Mouse (Mus musculus) large intestine, adult 2 months (tissue): ENCODE results near the gene Igfals. TPM values are rescaled to one million over a fixed set of nuclear protein-coding genes. Genes with fewer than 3 reads are reported as not detected.

Experiments
- DNase-seq: peaks from one replicate; pipeline ENCODE4 v3.0.0-alpha.2; 2012; ENCODE audit warnings: low read depth, low spot score
- WGBS: fragments of 180-500 bp; shearing (Covaris S2); methylation state at CpG from one replicate; pipeline ENCODE4 v1.1.7; 2018; 5-methylcytosine and 5-hydroxymethylcytosine counted together
- polyA plus RNA-seq: library from polyadenylated mRNA; depleted of rRNA; stranded (reverse); fragments of >200 nt; gene quantifications from 2 replicates; pipeline ENCODE4 v1.2.3, GENCODE M21; 2012; rRNA removed

Igfals gene
- 1.1 and 1.4 TPM in 2 replicates for polyA plus RNA-seq

DNA sequence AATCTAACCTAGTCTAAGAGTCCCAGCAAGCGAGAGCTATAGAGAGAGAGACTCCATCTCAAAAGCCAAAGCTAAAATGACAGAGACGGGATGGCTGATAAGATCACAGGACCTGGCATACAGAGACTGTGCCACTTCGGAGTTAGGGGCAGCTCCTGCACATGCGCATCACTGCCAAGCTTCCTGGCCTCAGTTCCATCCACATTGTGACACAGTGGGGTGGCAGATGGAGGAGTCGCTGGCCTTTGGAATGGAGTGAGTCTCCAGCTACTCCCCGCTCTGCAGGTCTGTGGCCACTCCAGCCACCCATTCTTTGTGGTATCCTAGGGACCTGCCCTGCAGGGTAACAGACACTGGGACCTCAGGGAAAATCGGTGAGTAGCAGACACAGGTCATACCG is at the start of gene Igfals:
Gene Igfals (plus strand): TSS at position 222 of the 400 bp plus-strand sequence.
- WGBS: 96% methylated on average over 8 of the region's 8 CpGs
- DNase-seq: no peak

DNA sequence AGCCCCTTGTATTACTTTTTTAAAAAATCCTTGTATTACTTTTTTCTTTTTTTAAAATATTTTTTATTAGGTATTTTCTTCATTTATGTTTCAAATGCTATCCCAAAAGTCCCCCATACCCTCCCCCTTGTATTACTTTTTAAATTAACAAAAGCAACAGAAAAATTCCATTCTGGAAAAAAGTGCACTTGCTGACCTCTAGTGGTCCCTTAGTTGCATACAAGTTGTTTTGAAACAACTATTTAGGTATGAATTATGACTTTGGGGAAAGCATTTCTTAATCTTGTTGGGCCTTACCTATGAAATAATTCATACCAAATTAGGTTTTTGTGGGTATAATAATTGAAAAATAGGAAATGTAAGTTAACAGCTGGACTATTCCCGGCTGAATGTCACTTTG is 48.3 kb upstream of the Igfals start:
- no peak for DNase-seq
- 32% methylated on average over 1 of the region's 1 CpGs for WGBS

DNA sequence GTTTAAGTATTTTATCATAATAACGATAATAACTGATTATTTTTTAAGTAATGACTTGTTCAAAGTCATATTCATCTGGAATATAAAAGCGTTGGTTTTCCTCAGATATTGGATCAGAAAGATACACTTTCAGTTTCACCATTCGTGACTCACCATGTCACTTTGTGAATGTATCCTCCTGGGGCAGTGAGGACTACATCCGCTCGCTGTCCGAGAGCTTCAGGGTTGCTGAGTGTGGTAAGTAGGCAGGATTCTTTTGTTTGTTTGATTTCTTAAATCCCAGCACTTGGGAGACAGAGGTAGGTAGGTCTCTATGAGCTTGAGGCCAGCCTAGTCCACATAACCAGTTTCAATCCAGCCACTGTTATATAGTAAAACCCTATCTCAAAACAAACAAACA is 47.6 kb upstream of the Igfals start:
- DNase-seq: no peak
- 31% methylated on average over 6 of the region's 6 CpGs for WGBS

DNA sequence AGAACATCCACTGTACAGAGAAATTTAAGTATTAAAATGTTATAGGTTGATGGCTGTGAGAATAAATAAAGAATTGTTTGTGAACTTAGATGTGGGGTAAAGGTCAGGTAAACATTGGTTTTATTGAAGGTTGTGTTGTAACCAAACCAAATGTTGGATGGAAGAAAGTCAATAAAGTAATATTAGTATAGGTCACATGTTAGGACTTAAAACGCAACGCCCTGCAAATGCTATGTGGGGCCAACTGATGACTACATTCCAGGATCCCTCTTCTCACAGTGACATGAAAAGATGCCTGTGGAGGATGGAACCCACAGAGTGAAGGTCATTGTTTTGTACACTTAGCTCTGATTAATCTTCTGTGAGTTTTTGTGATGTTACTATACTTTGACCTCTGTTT is 46.3 kb upstream of the Igfals start:
- no peak for DNase-seq
- 22% methylated on average over 2 of the region's 2 CpGs for whole genome bisulfite sequencing

DNA sequence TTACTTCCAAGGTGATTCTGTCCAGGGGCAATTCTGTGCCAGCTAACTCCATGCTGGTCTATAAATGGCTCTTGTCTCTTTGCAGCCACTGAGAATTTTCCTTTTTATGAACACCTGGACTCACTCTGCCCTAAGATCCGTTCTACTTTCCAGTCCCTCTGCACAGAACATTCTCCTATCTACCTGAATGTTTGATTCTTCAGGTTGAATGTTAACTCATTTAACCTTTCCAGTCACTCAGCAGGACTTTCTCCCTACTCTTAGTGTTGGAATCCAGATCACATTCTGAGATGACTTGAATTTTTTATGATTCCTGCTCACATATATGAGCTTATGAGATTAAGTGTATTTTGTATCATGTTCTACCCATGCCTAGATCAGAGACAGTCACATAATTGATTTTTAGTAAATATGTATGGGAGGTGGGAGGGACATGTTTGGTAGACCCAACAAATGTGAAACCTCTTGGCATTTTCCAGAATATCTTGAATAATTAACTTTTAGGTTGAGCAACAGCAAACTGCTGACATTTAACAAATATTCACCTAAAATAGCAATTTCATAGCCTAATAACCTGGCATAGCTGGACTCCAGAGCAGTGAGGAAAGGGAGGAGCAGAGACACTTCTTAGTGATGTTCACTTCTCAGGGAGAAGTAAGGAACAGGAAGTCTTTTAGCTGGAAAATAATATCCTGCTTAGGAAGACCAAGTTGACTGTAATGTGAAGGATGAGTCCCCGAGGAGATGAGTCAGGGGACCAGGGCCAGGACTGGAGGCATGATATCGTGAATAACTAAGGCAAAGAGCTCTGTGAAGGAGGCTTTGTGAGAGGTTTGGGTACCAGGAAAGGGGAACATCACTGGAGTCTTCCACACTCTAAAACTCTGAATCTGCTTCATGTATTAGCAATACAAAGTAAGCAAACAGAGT is 44.2 kb upstream of the Igfals start:
- WGBS: 43% methylated on average over 3 of the region's 3 CpGs
- DNase-seq: no peak

DNA sequence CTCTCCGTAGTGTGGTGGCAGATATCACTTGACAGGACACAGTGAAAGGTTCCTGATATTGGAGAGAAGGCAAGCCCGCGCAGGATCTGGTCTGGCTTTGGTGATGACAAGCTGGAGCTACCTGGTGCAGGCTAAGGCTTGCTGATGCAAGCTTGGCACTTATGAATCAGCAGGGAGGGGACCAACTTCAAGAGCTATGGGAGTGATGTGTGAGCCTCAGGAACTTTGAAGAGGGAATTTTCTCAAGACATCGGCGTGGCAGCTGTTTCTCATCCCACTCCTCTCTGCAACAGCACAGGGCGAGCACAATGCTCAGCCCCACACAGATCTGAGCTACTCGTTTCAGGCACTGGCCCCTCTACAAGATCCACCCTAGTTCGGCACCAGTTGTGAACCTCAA is 26.0 kb upstream of the Igfals start, which contains the start of gene Hagh:
Gene Hagh (plus strand): TSS at position 302 of the 400 bp plus-strand sequence.
- WGBS: 74% methylated on average over 8 of the region's 8 CpGs
- no peak for DNase-seq

DNA sequence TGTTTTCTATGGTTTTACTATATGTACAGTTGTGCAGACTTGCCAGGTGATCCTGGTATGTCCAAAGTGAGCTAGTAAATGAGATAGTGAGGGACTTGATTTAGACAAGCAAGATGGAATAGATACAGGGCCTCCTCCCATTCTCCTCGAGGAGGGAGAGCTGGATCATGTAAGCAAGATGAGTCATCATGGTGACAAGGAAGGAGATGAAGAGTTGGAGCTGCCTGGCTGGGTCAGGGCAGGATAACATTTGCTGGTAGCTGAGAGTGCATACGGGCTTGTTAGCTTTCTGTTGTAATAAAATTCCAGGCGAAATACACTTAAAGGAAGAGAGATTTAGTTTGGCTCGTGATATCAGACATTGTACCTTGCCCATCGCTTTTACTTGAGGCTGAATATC is 25.5 kb upstream of the Igfals start:
- no peak for DNase-seq
- WGBS: 21% methylated on average over 5 of the region's 5 CpGs

DNA sequence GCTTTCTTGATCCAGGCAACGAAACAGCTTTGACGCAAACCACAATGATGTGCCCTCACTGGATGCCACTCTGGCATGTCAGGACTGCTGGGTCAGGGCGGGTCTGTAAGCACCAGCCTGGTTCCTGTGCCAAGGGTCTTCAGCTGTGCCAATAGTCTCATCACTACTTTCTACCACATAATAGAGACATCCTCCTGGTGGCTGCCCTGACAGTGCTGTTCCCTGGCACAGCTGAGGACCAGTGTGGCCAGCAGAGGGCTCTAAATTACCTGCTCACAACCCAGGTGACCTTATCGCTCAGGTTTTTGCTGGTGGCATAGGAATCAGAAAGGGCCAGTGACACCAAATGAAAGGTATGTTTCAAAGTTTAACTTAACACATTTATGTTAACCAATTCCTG is 24.7 kb upstream of the Igfals start:
- no peak for DNase-seq
- 53% methylated on average over 4 of the region's 4 CpGs for WGBS

DNA sequence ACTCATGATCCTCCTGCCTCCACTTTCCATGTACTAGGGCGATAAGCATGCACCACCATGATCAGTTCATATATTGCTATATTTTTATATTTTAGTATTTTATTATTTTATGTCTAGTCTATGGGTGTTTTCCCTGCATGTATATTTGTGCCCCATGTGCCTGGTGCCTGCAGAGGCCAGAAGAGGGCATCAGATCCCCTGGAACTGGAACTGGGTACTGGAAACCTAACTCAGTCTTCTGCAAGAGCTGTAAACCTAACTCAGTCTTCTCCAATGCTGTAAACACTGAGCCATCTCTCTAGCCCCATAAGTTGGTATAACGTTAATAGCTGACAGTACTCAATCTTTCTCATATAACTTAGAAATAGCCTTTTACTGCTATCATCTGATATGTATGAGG is 23.2 kb upstream of the Igfals start:
- DNase-seq: no peak
- 40% methylated on average over 2 of the region's 2 CpGs for WGBS

DNA sequence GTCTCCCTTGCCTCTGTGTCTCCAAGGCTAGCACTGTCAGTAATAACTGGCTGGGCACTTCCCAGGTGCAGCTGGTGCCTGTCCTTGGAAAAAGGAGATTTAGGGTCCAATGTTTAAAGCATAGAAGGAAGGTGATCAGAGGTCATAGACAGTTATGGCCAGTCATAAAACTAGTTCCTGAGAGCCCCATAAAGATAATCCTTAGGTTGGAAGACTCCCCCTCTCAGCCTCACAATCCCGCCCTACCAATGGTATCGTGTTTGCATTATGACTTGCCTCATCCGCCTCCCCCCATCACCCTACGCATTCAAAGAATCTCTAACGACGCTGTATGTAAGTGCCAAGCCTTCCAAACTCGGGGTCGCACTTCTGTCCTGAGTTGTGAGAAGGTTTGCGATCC is 21.3 kb upstream of the Igfals start:
- no peak for DNase-seq
- 10% methylated on average over 9 of the region's 9 CpGs for WGBS

DNA sequence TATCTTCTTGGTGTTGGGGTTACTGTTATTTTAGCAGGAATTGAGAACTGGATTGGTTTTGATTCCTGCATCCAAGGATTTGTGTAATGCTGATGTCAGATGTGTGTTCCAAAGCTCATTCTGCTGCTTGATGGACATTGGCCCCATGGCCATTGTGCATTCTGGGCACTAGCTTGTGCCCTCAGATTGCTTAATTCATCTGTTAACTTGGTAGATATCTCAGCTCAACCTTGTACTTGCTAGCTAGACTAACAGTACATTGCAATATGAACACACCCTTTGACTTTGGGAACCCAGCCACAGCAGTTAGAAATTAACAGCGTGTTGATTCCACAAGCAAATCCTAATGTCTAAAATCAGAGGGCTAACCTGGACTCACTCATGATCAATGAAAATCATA is 18.4 kb upstream of the Igfals start:
- DNase-seq: no peak
- 37% methylated on average over 1 of the region's 1 CpGs for WGBS

DNA sequence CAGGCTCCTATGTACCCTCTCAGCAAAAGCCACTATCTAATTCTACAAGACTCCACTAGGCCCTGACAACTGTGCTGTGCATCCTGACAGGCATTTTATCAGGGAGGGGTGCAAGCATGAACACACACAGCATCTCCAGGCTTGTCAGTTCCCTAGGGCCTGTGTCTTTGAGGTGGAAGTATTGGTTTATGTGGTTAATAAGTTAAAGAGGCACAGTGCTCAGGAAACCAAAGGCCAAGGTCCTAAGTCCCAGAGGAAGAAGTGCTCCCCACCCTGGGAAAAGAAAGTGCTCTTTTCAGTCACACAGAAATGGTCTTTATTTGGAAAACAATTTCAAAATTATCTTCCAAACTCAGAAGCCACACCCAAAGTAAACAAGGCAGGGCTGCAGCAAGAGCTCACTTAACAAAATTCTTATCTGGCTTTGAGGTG is 17.2 kb upstream of the Igfals start:
- DNase-seq: no peak

DNA sequence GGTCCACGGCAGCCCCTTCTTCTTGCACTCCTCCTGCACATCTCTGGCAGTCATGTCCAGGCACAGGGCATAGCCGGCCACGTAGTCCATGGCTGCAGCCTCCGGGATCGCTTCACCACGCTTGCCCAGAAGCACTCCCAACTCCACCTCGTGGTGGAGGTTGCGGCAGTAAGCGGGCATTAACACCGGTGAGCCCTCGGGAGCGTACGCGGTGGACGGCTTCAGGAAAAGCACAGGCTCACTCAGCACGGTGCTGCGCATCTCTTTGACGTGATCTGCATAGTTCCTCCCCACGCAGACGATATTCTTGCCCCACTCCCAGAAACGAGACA is 16.1 kb upstream of the Igfals start:
- WGBS: under 1% methylated on average over 21 of the region's 21 CpGs
- DNase-seq: no peak

DNA sequence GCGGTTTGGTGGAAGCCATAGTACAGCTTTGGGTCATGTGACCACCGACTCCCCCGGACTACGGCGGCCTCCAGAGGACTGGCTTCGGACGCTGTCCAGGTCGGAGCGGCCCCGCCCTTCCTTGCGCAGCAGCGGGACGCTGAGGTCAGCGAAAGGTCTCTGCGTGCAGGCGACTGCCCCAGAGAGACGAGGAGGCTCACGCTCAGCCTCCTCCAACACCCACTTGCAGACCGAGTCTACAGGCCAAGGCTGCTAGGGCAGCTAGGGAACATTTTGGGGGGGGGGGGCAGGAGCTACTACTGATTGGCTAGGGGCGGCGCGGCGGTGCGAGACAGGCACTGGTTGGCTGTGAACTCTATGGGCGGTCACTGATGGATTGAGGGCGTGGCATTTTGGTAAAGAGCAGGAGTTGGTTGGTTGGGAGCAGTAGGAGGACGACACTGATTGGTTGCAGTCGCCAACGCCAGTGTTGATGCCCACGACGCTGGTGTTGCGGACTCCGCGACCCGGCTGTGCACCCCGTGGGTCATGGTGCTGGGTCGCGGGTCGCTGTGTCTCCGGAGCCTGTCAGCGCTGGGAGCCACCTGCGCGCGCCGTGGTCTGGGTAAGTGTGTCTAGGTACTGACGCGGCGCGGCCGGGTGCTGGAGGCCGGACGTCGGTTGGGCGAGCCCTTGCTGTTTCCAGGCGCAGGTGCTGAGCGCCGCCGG is 15.6 kb upstream of the Igfals start, which contains the start of gene Fahd1:
Gene Fahd1 (minus strand): TSS at position 300 of the 708 bp plus-strand sequence.
- WGBS: under 1% methylated on average over 58 of the region's 58 CpGs
- DNase-seq: peak; percentile 93

DNA sequence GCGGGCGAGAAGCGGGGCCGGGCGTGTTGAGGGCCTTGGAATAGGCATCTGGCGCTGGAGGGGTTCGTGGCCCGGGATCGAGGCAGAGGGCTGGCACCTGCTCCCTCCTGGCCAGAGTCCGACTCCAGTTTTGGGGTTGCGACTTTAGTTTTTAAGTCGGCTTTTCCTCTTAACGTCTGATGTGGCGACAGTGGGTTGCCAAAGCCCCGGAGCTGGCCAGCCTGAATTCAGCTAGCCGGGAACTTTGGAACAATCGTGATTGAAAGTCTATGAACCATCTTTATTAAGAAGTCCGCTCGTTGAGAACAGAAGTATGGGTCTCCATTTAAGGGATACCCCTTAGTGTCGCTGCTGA is 15.0 kb upstream of the Igfals start:
- no peak for DNase-seq
- under 1% methylated on average over 20 of the region's 20 CpGs for WGBS

DNA sequence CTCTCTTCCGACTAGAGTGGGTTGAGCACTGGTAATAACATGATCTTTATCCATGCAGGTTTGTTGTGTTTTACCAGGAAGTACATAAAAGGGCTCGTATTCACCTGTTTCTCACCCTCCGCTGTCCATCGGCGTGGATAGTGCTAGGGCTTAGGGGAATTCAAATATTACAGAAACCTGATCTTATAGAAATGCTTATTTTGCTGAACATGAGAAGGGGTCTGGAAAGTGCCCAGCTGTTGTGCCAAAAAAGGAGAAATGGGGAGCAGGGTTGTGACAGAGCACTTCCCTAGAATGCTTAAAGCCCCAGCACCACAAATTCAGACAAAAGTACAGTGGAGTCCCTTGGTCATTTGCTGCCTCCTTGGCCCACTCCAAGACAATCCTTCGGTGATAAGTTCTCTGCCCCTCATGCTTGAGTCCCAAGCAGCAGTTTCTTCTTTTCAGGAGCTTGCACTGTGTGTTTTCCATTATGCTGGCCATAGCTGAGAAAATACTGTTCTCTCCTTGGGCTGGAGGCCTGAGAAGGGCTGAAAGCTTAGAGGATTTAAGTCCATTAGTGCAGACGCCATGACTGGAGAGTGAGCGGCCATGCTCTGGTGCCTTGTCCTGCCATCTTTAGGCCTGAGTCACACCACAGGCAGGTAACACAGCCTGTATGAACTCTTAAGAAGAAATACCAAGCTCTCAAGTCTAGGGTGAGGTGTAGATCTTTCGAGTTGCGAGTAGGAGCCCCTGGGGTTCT is 14.2 kb upstream of the Igfals start:
- 56% methylated on average over 10 of the region's 10 CpGs for WGBS
- DNase-seq: no peak

DNA sequence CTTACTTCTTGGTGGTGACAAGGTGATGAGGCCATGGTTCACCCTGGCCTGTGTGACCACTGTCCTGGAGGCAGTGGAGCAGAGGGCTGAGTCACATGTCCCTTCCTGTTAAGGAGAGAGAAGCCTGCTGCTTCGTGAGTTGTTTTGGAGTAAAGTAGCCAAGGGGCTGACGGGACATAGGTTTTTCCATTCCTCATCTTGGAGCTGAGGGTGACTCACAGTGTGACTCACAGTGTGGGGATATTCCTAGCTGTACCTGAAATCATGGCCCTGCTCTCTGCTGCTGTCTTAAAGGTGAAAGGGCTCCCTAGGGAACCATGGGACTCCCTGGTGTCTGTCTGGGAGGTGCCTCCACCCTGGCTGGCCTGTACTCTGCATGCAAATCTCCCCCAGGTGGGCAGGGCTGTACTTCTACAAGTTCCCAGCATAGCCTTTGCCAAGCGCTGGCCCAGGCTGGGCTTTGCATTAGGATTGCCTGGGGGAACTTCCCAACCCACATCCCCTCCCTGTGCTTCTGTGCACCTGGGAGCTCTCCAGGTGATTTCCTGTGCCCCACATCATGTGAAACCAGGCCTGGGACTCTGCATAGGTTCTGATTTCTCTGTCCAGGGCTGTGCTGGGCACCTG is 9.8 kb upstream of the Igfals start:
- WGBS: 83% methylated on average over 3 of the region's 3 CpGs

DNA sequence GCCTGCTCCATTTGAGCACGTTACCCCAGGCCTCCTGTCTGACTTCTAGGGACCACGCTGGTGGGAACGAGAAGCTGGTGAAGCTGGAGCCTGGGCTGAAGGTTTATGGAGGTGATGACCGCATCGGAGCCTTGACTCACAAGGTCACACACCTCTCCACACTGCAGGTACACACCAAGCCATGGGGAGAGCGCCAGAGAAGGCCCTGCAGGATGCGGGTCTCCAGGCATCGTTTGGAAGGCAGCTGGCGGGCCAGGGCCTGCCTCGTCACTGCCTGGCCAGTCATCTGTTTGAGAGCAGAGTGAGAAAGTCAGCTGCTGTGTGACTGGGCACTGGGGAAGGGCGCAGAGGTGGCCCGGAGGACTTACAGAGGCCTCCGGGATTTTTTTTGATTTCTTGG is 9.2 kb upstream of the Igfals start:
- 90% methylated on average over 13 of the region's 13 CpGs for WGBS
- no peak for DNase-seq

More for the DNA sequence above, 9.8 kb upstream of the Igfals start:
- no peak for DNase-seq

DNA sequence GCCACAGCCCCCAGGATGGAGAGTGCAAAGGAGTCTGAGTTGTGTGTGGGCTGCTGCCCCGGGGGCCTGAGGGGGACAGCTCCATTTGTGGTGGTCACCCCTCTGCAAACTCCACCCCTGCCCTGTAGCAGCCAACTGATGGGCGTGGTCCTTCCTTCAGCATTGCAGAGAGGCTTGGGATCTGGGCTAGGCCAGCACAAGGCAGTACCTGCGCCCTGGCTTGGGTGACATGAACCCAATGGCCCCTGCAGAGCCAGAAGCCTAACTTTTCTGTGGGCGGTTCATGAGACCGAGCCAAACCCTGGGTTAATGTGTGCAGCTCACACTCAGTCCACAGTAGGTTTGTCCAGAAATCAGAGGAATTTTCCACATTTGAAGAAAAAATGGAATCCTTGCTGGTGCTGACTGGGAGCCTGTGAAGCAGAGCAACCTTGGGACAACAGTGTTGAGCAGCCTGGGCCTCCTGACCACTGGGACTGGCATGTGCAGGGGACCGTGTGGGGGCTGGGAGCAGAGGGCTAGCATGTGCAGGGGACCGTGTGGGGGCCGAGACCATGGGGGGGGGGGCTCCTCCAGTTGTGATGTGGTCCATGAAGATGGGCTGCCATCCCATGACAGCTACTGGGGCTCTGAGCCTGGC is 7.8 kb upstream of the Igfals start:
- 80% methylated on average over 8 of the region's 8 CpGs for WGBS
- DNase-seq: no peak
